Mouse (Mus musculus): ENCODE data around the gene Gm45233.
"Not testable (repeated sequence)": the region's sequence is repeated elsewhere in the genome, so short reads cannot be mapped to it uniquely, and the experiment has no call there.

Gene Gm45233

DNA sequence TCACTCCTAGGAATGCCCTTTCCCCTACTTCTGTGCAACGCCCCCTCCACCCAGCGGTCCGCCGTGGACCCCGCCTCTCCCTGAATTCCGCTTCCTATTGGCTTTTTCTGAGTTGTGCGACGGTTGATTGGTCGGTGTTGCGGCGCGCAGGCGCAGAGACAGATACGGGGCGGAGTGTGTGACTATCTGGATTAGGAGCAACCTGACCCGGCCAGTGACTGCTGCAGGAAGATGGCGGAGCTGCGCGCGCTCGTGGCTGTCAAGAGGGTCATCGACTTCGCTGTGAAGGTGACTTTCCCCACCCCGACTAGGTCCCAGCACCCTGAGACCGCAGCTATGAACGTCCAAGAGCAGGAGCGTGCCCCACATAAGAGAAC, at the start of gene Gm45233, which contains the start of gene Etfb:
Gene Gm45233 (plus strand): TSS at position 212 of the 377 bp plus-strand sequence.
Gene Etfb (plus strand): TSS at position 167 of the 377 bp plus-strand sequence.
- DNase-seq (ENCODE audit: low spot score) = peak; percentile 87

DNA sequence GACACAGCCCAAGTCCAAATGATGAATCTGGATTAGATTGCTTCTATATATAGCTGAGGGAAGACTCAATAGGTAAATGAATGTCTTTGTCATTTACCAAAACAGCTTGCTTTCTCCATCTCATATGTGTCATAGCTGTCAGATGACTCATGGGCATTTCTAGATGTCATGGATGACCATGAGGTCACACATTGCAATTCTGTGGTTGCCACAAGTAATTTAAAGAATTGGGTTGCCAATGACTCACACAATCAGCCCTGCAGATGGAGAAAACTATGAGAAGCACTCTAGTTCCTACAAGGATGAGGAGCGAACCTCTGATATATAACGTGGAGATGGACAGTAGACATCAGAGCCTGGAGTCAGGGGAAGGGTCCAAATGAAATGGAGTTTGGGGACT, 44.4 kb upstream of the Gm45233 start:
- DNase-seq (ENCODE audit: low spot score) = no peak

DNA sequence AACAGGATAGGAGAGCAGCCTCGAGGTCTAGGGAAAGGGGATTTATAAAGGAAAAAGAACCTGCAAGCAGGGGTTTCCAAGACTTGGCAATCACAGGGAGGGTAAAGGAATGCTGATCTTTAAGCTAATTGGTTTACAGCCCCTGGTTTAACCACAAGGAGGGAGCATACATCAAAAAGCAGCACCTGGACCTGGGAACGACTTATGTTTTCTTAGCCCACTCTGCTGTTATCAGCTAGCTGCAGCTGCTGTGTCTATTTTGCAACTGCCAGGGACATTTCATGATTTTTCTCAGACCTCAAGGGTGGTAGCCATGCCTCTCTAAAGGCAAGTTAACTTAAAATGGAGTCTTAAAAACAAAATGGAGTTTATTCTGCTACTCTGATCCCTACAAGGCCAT, 41.2 kb upstream of the Gm45233 start:
- no peak for DNase-seq (ENCODE audit: low spot score)

DNA sequence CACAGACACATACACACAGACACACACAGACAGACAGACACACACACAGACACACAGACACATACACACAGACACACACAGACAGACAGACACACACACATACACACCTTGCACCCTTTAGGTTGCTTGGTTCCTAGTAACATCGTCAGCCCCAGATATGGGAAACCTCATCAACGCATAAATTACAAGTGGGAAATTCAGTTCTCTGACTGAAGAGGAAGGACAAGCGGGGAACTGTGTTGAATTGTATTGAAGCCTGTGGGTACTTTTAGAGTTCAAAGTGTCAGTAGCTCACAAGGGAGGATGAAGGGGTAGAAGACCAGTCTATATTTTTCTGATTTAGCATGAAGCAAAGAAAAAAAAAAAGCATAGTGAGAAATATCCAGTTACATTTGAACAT, 36.4 kb upstream of the Gm45233 start:
- no peak for DNase-seq (ENCODE audit: low spot score)

DNA sequence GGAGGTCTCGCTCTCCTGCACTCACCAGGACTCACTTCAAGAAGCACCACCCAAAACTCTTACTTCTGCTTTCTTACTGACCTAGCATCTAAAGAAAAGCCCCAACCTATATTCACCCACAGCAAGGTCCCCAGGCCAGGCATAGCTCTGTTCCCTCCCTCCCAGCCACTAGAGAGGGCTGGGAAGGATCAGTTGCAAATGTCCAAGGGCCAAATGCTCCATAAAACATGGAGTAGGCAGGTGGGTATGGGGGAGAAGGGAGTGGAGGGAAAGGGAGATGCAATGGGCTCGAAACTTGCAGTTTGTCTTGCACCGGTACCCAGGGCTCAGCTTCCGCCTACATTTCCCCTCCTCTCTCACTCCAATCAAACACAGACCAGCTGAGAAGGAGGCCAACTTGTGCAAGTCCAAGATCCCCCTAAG, 35.8 kb upstream of the Gm45233 start, which contains the start of gene Siglecg:
Gene Siglecg (plus strand): TSS at position 74 of the 423 bp plus-strand sequence.
- DNase-seq (ENCODE audit: low spot score) = no peak

DNA sequence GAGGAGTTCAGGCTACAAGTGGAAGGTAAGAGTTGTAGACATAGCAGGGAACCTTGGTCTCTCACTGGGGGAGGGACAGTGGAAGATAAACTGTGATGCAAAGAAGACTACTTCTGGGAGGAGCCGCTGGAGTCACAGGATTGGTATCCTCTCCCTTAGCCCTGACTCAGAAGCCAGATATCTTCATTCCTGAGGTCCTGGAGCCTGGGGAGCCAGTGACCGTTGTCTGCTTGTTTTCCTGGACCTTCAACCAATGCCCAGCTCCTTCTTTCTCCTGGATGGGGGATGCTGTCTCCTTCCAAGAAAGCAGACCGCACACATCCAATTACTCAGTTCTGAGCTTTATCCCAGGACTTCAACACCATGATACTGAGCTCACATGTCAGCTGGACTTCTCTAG, 34.8 kb upstream of the Gm45233 start:
- no peak for DNase-seq (ENCODE audit: low spot score)

DNA sequence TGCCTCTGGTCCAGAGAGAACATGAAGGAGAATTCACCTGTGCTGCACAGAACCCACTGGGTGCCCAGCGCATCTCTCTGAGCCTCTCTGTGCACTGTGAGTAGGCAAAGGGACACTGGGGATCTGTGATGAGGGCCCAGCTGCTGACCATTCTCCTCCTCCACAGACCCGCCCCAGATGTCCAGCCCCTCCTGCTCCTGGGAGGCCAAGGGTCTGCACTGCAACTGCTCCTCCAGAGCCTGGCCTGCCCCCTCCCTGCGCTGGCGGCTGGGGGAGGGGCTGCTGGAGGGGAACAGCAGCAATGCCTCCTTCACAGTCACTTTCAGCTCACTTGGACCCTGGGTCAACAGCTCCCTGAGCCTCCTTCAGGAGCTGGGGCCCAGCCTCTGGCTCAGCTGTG, 32.2 kb upstream of the Gm45233 start:
- DNase-seq (ENCODE audit: low spot score) = not testable (repeated sequence)

DNA sequence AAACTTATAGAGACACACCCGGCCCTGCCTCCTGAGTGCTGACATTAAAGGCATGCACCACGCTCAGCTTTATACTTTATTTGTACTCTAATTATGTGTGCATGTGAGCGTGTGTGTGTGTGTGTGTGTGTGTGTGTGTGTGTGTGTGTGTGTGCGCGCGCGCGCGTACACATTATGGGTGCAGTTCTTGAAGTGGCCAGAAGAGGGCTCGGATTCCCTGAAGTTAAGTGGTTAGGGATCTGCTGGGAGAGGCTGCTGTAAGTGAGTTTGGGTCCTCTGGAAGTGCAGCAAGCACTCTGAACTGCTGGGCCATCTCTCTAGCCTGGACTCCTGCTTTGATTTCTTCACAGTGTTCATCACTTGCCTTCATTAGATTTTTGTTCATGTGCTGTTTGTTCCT, 26.6 kb upstream of the Gm45233 start:
- no peak for DNase-seq (ENCODE audit: low spot score)

DNA sequence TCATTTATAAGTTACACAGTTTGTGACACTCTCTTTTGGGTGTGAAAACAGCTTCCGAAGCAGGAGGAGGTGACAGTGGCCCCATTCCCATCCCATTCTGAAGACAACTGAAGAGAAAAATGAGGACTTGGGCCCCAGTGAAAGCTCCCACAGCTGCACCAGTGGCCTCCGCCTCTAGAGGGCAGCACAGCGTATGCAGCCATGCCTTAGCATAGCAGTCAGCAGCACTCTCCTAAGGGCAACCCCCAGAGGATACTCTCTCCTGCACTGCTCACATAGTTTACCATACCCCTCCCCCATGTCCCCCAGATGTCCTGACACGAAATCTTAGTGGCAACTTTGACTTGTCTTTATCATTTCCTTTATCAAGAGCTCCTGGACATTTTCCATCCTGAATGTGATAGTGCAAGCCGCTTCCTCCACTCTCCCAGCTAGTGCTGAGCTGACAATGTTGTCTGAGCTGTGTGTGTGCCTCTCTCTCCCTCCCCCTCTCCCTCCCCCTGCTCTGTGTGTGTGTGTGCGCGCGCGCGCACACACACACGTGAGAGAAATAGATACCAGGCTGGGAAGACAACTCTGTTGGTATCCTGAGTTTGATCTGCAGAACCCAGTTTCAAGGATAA, 20.8 kb upstream of the Gm45233 start:
- peak; percentile 74 for DNase-seq (ENCODE audit: low spot score)

DNA sequence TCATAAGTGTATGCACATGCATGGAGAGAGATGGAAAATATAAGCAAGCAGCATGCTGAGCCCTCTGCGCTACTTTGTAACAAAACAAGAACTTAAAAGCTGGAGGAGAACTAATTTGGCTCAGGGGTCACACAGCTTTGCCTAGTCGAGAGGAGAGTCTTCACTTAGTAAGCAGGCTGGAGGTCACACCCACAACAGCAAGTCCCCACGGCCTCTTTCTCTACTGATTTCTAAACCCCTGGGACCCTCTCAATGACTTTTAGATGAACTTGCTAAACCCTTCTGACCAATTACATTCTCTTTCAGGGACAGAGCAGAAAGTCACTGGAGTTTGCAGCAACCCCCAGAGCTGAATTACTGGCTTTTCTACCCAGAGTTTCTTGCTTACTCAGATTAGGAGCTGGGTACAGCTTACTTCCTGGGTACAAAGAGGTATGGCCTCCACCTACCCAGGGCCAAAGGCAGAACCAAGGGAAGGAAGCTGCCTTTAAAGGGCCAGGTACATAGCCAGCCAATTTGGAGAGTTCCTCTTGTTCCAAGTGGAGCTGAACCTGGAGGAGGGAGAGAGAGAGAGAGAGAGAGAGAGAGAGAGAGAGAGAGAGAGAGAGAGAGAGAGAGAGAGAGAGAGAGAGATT, 19.8 kb upstream of the Gm45233 start:
- DNase-seq (ENCODE audit: low spot score) = no peak

DNA sequence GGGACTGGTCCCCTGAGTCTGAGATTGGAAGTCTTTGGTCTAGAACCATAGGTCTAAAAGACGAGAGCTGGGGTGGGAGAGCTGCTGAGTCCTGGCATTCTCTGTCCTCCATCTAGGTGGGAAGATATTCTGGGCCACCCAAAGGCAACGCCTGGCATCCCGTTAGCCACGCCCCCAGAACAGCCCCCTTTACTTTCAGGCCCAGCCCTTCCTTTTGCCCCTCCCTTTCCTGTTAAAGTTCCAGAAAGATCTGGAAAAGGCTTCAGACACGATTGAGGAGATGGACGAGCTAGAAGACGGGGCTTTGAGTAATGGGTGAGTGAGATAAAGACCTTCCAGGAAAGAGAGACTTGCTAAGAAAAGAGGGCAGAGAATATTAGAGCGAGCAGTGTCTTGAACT, 16.5 kb upstream of the Gm45233 start, which contains the start of gene Lim2:
Gene Lim2 (plus strand): TSS at position 265 of the 400 bp plus-strand sequence.
- no peak for DNase-seq (ENCODE audit: low spot score)

DNA sequence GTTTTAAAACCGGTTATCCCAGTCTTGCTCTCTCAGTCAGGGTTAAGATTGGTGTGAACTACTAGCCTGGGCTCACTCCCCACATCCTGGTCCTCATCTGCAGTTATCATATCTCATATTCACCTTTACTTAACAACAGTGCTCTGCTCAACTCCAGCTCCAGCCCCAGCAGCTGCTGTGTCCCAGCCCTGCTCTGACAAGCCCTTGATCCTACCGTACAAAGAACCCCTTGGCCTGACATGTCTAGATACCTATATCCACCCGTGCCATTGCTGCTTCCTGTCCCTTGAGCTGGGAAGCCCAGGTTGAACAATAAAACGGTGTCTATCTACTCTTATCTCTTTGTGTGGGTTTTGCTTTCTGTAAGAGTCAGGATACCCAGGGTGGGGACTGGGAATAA, 14.4 kb upstream of the Gm45233 start:
- DNase-seq (ENCODE audit: low spot score) = no peak

DNA sequence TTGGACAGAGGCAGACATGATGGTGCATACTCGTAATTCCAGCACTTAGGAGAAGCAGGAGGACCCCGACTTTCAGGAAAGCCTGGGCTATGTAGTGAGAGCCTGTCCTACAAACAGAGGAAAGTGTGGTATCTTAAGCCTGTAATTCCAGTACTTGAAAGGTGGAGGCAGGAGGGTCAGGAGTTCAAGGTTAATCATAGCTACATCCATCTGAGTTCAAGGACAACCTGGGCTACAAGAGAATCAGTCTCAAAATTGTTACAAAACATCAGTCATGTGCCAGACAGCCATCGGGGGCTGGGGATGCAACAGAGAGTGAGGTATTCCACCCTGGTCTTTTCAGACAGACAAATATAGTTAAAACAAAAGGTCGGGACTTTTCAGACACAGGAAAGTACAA, 11.0 kb upstream of the Gm45233 start:
- DNase-seq (ENCODE audit: low spot score) = no peak

DNA sequence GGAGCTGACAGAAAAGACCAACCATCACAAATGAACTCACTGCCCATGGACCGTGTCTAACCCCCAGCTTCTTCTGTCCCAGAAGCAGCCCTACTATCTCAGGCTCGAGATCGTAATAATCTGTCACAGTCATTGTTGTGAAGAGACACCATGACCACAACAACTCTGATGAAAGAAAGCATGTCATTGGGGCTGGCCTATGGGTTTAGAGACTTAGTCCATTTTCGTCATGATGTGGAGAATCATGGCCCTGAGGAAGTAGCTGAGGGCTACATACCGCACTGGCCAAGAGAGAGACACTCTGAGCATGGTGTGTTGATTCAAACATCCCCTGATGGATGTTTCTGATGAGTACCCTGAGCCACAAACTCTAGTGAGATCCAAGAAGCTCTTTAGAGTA, 9.3 kb upstream of the Gm45233 start:
- DNase-seq (ENCODE audit: low spot score) = no peak

DNA sequence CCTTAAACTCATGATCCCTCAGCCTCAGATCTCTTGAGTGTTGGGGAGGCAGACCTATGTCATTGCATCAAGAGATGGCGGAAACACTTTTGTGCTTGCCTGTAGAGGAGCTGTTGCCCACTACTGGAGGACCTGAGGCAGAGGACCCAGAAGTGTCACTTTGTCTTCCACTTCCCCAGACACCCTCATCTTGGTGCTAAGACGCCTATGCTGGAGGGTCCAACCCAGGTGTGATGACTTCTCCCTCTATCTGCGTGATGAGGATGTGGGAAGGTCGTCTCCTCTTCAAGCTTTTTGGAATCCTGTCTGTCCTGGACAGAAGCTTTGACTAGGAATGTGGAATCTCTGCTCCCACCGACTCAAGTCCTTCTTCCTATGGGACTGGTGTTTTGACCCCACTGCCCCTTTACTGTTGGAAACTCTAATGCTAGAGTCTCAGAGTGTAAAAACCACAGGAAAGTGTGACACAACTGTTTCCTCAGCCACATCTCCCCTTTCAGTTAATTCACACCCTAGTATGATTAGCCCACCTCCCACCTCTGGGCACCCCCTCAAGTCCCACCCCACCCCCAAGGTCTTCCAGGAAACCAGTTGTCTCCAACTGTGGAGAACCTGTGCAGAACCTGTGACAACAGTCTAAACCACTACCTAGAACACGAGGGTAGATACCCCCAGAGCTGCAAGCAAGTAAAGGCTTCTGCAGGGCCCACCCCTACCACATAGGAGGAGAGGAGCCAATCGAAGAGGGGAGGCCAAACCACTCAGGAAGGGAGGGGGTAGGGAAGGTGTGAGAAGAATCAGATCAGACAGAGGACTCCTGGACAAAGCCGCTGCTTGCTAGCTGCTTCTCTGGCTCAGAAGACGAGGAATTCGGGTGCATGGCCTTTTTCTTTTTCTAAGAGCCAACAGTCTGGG, 7.3 kb upstream of the Gm45233 start, which contains the start of gene Nkg7:
Gene Nkg7 (plus strand): TSS at position 733 of the 915 bp plus-strand sequence.
- DNase-seq (ENCODE audit: low spot score) = peak; percentile 48

DNA sequence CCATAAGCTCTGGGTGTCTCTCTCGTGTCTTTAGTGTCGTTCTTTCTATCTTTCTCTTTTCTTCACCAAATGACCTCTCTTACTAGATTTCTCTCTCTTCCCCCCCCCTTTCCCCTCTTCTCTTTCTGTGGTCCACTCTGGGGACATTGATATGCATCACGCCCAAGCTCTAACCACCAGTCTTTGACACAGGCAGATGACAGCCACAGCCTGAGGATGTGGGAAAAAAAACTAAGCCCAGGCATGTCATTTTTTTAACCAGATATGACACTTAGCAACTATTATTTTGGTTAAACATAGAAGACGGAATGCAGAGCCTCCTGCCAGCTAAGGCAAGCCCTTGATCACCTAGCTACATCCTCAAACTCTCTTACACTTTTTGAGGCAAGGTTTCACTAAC, 5.3 kb upstream of the Gm45233 start:
- DNase-seq (ENCODE audit: low spot score) = peak; percentile 63

DNA sequence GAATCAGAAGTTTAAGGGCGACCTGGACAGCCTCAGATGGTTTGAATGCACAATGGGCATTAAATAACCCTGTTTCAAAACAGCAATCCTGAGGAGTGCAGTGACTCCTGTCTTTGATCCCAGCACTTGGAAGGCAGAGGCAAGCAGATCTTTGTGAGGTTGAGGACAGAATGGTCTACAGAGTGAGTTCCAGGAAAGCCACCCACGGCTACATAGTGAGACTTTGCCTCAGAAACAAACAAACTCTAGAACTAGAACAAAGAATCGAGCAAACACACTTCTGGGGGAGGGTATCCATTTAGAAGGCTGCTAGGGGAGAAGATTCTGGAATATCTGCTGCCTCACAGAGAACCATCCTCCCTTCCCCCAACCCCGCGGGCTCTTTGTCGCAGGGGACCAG, 3.4 kb upstream of the Gm45233 start, which contains the start of gene Cldnd2:
Gene Cldnd2 (plus strand): TSS at position 301 of the 400 bp plus-strand sequence.
- DNase-seq (ENCODE audit: low spot score) = no peak

DNA sequence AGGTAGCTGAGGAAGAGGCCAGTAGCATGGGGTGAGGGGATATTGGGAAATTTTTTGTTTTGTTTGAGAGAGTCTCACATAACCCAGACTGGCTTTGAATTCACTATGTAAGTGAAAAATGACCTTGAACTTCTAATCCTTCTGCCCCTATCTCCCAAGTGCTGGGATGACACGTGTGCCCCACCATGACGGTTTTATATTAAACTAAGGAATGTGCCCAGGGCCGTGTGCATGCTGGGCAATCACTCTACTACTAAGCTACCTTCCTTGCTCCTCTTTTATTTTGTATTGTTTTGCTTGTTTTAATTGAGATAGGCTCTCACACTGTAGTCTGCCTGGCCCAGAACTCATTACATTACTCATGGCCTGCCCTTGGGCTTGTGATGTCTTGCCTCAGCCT, 2.9 kb upstream of the Gm45233 start:
- no peak for DNase-seq (ENCODE audit: low spot score)

DNA sequence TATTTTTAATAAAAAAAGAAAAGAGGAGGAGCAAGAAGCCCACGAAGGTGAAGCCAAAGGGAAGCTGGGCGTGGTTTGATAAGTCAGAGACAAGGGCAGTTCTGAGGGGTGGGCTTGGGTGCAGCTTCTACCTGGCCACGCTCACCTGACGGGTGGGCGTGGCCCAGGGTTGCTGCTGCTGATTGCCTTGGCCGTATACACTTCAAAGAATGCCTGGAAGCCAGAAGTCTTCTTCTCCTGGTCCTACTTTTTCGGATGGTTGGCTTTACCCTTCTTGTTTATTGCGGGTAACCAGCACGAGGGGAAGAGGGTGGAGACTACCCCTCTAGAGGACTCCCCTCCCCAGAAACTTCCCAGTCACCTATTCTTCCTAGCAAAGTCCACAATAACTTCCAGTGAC, 1.2 kb upstream of the Gm45233 start:
- no peak for DNase-seq (ENCODE audit: low spot score)

DNA sequence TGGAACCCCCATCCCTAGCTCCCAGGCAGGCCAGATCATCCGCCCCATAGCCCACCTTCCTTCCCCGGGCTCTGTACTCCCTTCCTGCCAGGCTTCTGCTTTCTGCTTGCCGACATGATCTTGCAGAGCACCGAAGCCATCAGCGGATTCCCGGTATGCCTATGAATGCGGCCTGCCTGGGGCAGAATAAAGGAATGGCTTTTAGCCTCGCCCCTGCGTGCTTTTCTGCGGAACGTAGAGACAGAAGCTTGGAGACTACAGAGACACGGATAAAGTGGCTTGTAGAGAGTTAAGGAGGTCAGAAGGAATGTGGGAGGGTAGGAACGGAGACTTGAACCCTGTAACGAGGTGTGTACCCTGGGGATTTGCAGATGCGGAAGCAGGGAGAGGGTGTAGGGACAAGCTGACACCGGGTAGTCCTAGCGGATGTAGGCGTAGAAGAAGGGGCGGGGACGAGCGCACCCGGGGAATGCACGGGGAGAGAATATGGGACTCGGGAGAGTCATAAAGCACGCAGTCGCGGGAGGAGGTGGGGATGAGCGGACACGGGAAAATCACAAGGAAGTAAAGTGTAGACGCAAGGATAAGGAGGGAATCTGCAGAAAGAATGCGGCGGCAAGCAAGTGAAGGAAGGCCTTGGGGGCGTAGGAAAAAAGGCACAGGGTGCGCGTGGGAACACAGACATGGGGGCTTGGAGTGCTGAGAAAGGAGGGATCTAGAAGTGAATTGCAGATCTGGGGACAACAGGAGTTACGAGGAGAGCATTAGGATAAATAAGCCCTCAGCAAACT, 607 bp upstream of the Gm45233 start:
- peak; percentile 66 for DNase-seq (ENCODE audit: low spot score)

DNA sequence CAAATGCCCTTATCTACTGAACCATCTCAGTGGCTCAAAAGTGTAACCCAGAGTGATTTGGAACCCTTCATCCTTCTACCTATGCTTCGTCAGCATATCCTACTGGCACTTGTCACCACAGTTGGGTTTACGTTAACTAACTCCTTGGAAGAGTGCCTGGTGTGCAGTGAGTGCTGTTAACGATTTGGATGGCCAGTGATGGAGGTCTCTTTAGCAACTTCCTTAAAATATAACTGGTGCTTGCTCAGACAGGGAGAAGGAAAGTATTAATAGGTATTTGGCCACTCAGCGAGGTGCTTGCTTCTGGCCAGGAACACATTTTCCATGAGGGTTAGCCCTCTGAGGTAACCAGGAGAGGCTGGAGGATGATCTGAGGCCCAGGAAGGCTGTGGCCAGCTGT, 3.9 kb downstream of the Gm45233 start:
- no peak for DNase-seq (ENCODE audit: low spot score)

DNA sequence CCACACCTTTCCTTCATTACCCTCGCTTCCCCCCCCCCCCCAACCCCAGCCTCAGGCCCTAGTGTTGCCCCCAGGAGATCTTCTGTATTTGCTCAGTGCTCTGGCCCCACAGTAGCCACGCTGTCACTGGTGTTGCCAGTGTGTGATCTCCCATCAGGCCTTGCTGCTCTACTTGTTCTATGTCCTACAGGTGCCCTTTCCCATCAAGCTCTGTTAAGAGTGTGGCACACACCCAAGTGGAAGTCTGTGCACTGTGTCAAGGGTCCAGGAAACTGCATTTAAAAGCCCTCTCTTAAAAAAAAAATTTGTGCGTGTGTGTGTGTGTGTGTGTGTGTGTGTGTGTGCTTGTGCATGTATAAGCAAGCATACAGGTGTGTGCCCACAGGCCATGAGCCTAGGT, 4.3 kb downstream of the Gm45233 start:
- no peak for DNase-seq (ENCODE audit: low spot score)

All from T-cell, adult 2 months (primary cell).